Mouse (Mus musculus): Measurements from ENCODE around the gene C7.
"Not testable (repeated sequence)": the region's sequence is repeated elsewhere in the genome, so short reads cannot be mapped to it uniquely, and the experiment has no call there.

The C7 gene

DNA sequence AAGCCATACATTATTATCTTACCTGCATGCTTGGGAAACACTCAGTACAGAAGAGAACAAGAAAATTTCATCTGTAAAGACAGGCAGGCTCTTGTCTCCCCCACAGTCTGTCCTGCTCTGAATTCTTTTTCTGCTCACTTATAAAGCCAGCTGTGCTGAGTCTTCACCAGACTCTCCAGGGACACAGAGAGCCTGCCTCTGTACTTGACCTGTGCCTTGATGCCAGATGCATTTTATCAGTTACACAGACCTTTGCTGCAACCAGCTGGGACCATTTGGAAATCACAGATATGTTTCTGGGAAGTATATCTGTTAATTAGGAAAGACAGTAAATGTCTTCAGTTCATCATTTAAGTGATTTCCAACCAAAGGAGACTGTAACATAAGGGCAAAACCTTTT, at the start of gene C7:
Gene C7, minus strand, starts transcription at position 106 of the 400 bp plus-strand sequence.
- no peak for DNase-seq (ENCODE audit: low spot score in 2 of 2)

DNA sequence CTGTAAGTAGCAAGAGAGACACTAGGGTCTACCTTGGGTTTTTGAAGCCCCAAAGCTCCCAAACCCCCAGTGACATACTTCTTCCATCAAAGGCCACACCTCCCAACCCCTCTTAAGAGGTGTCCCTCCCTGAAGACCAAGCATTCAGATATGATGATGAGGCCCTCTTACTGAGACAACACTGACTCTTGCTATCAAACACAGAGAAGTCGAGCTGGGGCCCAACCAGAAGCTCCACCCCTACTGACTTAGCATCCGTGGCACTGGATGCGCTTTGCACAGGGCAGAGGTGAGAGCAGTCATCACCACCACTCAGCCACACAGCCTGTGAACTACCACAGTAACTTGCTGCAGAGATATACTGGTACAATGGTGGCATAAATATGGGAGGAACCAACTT, 49.1 kb upstream of the C7 start:
- no peak for DNase-seq (ENCODE audit: low spot score in 2 of 2)

DNA sequence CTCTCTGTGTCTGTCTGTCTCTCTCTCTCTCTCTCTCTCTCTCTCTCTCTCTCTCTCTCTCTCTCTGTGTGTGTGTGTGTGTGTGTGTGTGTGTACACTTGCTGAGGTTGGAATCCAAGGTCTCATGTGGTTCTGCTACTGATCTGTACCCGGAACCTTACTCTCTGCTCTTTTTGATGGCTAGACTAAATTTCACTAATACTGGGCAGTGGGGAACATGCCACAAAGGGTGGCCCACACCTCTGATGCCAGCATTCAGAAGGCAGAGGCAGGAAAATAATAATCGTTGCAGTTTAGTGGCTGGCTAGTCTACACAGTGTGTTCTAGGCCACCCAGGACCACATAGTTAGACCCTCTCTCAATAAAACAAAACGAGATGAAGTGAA, 45.1 kb upstream of the C7 start:
- no peak for DNase-seq (ENCODE audit: low spot score in 2 of 2)

DNA sequence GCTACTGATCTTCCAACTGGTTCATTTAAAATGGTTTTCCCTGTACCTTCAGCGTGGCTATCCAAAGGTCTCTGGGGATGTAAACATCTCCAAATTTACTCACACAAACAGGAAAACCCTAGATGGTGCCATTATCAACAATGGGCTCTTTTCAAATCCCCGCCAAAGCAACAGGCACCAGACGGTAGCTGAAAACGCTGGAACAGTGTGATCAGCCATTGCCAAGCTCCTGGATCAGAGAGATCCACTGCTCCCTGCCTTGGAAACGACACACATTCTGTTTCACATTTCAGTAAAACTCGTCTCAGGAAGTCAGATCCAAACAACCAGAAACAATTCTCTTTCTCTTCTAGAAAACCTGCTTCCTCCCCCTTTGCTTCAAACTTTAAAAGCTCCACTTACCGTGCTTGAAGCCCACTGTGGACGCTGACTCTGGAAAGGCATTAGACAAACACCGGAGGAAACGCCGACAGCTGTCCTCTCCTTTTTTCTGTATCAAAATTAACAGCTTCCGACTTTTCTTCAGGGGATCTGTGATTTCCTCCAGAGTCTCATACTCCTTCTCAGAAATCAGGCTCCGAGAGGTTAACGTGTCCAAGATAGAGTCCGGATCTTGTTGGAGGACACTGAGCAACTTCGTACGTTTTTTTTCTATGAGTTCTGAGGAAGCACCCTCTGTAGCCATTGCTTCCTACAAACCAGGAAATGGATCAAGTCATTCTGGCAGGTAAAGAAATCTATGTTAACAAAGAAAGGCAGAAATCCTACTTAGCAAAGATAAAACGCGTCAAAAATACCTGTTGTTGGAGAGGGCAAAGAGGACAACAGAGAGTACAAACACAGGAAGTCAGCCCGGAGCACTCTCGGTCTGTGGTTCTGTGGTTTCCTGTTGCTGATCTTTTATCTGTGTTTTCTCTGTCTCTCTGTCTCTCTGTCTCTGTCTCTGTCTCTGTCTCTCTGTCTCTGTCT, 44.4 kb upstream of the C7 start, which contains the start of gene Card6:
Gene Card6, minus strand, starts transcription at position 854 of the 969 bp plus-strand sequence.
- no peak for DNase-seq (ENCODE audit: low spot score in 2 of 2)

DNA sequence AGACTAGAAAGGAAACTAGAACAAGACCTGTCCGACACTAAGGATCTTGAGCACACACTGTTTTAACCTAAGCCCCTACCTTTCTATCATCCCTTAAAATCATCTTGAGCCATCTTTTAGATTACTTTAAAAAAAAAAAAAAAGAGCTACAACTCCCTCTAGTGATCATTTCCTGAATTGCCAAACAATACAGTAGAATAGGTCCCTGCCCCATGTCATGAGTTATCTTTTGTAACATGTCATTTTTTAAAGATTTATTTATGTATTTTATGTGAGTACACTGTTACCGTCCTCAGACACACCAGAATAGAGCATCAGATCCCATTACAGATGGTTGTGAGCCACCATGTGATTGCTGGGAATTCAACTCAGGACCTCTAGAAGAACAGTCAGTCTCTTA, 42.8 kb upstream of the C7 start:
- DNase-seq (ENCODE audit: low spot score in 2 of 2), result no peak

DNA sequence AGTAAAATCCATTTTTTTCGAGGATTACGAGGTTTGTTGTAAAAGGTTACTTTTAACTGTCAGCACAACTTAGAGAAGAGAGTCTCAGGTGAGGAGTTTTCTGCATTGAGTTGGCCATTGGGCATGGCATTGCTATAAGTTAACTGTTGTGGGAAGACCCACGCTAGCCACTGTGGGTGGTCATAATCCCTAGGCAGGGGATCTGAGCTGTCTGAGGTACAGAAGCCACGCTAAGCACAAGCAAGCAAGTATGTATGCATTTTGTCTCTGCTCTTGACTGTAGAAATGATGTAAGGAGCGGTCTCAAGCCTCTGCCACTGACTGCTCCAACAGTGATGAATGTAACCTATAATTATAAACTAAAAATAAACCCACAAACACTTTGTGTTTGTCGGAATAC, 42.4 kb upstream of the C7 start:
- DNase-seq (ENCODE audit: low spot score in 2 of 2), result no peak

DNA sequence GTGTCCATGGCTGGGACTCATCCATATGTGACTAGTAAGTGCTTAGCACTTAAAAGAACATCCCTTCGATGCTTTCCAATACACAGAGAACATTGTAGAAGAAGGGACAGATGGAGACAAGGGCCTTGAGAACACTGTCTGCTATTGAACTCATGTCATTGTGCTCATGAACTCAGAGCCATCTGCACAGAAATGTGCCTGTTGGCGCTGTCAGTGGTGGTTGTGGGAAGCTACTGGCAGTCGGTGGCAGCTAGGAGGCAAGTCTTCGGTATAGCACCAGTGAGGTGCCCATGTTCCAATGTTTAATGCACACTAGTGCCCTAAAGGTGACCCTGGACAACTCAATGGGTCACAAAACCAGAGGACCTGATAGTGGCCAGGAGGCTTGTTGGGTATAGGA, 38.8 kb upstream of the C7 start:
- DNase-seq (ENCODE audit: low spot score in 2 of 2), result no peak

DNA sequence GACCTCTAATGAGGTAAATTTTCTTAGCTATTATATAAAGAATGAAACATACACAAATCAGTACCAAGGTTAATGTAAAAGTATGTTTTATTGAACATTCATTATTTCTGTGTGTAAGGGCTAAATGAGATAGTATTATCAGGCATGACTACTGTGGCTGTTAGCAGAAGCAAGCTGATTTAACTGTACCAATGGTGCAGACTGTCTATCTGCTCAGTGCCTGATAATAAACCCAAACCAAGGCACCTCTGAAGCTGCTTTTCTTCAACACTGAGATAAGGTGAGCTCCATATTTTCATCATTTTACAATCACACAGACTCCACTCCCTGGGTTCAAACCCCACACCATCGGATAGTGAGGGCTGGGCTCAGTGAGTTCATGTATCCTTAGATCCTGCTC, 33.8 kb upstream of the C7 start:
- no peak for DNase-seq (ENCODE audit: low spot score in 2 of 2)

DNA sequence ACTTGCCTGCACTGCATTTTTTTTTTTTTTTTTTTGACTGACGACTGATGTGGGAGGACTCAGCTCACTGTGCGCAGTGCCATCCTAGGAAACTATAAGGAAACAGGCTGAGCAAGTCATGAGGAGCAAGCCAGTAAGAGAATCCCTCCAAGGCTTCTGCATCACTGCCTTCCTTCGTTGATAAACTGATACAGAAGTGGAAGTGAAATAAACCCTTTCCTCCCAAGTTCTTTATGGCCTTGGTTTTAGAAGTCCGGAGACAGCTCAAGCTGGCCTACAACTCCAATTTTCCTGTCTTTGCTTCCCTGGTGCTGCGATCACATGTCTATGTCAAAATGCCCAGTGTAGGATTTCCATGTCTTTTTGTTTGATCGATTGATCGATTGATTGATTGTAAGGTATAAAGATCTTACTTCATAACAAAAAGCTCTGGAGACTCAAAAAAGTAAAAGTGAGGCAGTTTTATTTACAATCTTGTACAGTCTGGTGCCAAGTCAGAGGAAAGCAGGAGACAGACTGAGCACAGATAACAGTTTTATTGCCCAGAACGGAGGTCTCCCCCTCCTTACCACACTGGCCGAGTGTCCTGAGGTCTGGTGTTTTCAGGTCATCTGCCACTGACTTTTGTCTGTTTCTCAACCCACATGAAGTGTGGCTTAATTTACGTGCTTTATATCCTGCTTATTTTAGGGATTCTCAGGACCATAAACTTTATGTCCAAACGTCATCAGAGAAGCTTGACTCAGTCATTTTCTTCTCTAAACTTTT, 32.2 kb upstream of the C7 start:
- no peak for DNase-seq (ENCODE audit: low spot score in 2 of 2)

DNA sequence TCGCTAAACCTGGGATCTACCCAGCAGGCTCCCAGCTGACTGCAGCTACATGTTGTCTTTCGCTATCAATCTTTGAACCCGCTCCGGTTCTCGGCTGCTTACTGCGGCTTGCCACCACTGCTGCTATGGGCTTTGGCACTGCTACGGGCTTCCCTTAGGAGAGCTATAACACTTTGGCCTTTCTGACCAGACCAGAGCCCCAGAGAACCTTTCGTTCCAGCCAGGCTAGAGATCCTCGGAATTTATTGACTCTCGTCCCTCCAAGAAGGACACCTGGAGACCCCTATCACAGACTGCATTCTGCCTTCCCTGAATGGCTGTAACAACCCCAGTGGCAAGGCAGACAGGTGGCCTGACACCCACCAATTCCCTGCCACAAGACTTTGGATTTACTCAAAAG, 26.6 kb upstream of the C7 start:
- DNase-seq (ENCODE audit: low spot score in 2 of 2), result no peak

DNA sequence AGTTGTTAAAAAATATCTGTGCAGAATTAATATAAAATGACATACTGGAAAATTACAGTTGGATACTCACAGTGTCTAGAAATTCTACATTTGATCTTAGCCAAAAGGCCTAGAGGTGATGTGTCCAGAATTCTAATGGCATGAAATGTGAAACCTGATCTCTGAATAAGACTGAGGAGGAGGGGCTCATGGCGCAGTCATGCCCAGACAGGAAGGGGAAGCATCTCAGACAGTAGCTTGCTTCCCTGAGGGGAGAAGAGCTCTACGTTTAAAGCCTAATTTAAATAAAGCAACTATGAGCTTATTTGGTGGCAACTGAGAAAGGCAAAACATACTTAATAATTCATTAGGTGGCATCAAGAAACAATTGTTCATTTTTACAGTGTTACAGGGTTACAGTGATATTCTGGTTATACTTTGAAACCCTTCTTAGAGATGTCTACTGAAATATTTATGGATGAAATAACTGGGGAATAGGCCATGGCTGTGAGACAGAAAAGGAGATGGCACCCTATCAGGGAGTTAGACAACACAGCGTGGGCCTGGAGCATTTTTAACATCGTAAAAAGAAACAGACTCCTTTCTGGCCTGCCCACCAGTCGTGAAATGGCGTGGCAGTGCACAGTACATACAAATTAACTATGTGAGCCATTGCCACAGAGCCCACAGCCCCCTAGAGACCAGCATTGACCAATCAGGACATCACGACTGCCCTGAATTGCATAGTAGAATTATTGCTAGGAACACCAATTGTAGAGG, 25.5 kb upstream of the C7 start:
- no peak for DNase-seq (ENCODE audit: low spot score in 2 of 2)

DNA sequence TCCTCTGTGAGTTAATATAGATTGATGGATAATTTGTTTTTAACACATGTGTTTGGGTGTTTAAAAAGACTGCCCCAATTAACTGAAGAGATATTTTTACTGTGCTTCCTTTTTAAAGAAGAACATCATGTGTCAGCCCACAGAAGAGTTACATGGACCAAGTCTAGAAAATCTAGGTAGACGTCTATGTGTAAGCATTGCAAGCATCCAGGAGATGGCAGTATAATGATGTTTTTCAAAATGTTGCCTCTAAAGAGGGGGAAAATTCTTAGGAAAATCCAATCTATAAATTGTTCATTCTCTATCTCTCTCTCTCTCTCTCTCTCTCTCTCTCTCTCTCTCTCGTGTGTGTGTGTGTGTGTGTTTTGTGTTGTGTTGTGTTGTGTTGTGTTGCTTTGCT, 22.6 kb upstream of the C7 start:
- DNase-seq (ENCODE audit: low spot score in 2 of 2), result no peak

DNA sequence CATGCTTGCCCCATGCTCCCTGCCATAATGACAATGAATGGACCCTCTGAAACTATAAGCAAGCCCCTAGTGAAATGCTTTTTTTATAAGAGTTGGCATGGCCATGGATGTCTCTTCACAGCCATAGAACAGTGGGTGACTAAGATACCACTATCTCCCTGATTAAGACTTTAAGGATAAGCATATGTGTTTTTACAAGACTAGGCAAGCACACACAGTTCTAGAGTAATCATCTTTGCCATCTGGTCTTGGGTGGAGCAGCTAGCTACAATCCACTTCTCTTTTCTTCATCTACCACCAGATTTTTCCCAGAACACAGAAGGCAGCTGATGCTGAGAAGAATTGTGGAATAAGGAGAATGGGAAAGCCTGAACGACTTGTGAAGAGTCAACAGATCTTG, 17.7 kb upstream of the C7 start:
- no peak for DNase-seq (ENCODE audit: low spot score in 2 of 2)

DNA sequence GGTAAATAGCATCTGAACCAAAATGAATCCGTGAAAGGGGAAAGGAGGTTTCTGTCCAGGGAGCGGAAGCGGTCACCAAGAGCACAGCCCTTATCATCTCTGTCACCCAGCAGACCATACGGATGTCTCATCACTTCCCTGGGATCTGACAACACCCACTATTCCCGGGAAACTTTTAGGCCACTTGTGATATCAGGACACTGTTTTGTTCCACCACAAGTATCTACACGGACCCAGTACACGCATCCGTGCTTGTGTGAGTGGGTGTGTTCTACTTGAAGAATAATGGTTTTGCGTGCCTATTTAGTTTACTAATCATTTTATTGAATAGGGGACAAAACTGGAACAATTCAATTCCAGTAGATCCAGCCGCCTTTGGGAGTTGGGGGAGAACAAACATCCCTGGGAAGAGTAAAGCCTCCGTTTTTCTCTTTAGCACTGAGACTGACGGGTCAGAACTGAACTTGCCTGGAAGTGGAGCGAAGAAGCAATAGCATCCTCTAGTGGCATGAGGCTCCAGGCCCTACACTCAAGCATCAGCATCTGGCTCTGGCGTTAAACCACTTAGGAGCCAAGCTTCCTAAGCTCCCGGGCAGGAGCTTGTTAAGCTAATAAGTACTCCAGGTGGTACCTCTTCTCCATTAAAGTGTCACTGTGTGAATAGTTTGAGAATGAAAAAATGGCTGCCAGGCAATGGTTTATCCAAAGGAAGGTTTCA, 5.4 kb upstream of the C7 start:
- peak in 1 of 2 experiments; percentile 70 for DNase-seq (ENCODE audit: low spot score in 2 of 2)

DNA sequence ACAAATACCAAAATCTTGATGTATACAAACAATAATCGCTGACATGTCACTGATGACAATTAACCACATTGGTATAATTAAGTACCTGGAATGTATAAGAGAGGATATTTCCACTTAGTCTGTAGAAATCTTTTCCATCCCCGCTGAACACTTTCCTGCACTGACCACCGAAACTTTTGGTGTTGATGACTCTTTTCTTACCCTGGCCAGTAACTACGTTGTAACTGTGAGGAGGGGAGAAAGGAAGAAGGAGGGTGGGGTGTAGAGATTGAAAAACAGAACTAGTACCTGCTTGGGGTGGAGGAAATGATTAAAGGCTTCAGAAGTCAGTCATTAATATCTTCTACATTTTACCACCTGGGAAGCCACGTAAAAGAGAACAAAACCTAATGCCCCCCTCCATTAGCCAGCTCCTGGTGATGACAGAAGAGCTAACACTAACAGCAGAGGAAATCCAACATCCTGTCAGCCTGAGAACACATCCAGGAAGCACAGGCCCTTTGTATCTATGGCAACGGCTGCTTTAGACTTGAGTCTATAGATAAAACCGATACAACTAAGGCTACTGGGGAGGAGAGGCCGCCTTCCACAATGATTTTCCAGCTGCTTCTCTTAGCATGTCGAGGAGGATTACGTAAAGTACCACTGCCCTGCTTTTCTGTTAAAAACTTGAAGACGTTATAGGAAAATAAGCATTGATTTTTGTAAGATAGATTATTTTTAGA, 17.8 kb downstream of the C7 start:
- peak; percentile 33 to 62 for DNase-seq (ENCODE audit: low spot score in 2 of 2)

DNA sequence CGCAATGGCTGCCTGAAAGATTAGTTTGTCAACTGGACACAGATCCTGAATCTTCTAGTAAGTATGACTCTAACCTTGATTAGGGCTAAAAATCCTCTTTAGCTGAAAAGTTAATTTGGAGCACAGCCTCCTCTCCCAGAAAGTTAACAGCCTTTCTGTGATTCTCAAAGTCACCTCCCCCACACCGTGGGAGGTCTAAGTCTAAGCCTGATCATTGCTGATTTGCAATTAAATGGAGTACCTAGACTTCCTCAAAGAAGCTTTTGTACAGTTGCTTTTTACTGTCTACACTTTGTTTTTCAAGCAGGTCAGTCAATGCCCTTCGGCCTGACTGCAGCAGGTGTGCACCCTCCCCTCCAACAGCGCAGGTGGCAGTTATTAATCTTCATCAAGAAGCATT, 34.3 kb downstream of the C7 start:
- no peak for DNase-seq (ENCODE audit: low spot score in 2 of 2)

DNA sequence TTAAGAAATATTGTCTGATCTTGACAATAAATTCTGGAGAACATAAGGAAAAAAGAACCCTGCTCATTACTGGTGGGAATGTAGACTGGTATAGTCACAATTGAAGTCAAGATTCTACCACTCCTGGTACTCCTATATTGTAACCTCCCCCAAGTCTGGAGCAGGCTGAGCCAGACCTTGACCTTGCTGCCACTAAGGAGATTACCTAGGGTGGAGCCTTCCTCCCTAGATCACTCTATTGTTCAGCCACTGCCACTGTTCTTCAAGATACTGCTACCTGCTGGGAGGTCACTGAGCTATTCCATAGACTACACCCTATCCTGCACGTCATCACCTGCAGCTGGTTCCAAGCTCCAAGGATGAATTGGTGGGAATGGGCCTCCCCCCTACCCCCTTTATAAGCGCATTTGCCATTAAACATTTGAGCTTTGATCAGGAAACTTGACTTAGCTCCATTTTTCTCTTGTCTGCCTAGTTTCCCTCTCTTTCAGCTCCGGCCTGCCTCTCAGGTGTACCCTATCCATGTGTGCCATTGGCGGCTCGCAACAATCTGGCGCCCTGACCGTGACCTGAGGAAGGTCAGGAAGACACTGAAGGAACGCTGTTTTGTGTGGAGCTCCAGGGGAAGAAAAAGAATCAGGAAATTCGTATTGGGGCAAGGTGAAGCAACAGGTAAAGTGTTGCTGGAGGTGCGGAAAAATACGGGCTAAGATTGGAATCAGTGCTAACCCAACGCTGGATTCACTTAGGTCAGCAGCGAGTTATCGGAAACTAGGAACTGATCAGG, 39.9 kb downstream of the C7 start:
- not testable (repeated sequence) for DNase-seq (ENCODE audit: low spot score in 2 of 2)

DNA sequence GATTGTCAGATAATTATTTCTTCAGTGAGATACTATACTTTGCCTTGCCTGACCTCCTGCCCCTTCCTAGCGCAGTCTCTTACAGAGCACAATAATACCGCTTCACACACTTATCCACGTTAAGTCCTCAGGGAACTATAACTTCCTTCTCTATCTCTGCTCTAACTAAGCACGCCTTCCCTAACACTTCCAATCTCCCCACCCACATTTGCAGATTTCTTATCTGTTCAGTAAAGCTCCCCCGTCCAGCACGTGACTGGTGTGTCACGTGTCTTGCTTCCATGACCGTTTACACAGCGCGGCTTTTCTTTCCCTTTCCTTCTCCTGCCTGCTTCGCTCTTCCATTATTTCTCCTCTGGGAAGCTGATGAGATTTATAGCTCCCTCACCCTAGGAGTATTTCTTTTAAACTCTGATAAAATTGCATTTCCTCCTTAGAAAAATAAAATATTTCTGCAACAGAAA, 53.9 kb downstream of the C7 start:
- no peak for DNase-seq (ENCODE audit: low spot score in 2 of 2)

DNA sequence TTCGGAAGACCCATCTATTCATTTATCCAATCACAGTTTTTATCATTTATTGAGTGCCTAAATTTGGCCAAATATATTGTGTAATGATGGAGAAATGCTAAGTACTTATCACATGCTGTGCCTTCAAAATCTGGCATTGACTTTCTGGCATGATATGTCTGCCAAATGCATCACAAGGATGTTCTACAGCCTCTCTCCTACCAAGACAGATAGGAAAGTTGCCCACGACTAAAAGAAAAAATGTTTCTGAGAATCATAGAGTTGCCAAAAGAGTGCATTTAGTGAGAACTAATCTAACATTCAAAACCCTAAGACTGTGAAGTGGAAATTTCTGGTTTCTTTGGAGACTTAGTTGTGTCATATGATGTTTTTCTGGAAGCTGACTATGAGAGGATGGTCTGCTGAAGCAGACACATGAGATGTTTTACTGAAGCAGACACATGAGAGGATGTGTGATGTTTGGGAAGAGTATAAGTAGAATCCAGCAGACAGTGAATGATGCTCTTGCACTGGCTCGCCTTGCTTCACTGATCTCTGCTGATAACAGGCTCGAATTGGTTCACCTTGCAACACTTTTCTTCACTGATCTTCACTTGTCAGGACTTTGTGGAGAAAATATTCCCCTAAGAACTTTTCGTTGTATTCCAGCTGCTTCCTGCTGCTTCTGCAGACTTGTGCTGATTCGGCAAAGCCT, 59.9 kb downstream of the C7 start:
- DNase-seq (ENCODE audit: low spot score in 2 of 2), result peak in 1 of 2 experiments; percentile 30

Data from left cerebral cortex, adult 9 months (tissue).